Mouse (Mus musculus) embryonic fibroblast, embryonic 13.5 days (primary cell): ENCODE measurements around the gene Dnali1.

Experiments used
- CTCF ChIP-seq: IDR thresholded peaks from 2 replicates; pipeline ENCODE4 v1.5.1; 2011; ENCODE audit warnings: mild to moderate bottlenecking, control low read depth, low read length, moderate library complexity, borderline replicate concordance; ENCODE audit not compliant: insufficient read depth
- POLR2A ChIP-seq: IDR thresholded peaks from 2 replicates; pipeline ENCODE4 v1.6.1; 2011; ENCODE audit warnings: low read depth, mild to moderate bottlenecking, control low read depth, low read length, moderate library complexity

GRCm38 (mm10) chr4:125044454-125044853 lies 21.0 kb downstream of the Dnali1 start:
- TF ChIP-seq CTCF (no peak), POLR2A (no peak)
